Mouse (Mus musculus) urinary bladder, adult 18-20 months (tissue): ENCODE measurements around the gene Camk2d.
A peak's percentile ranks its signal among the peaks of the same experiment; 100 is the strongest.

Experiments used
- DNase-seq, 2 experiments: peaks; one replicate each; pipeline ENCODE4 v3.0.0; 2022; ENCODE audit warnings: low spot score in 2 of 2, mixed read lengths in 2 of 2

Camk2d gene

DNA sequence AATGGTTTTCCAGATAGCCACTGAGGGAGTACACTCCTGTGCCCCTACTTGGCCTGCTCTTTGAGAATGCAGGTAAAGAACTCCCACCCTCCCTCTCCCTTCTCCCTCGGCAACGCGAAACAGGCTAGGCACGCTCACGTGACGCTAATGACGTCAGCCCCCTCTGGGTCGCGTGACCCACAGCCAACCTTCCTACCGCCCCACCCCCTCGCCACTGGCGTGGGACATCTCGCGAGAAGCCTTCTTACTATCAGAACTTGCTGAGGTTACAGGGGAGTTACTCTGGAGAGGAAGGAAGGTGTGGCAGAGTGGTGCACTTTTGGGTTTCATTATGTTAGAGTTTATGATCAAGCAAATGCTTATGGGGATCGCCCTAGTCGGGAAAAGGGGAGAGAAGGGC, at the start of gene Camk2d:
TSS of gene Camk2d (plus strand) at position 217 of the 400 bp plus-strand sequence.
- peak; percentile 94 to 96 for DNase-seq

DNA sequence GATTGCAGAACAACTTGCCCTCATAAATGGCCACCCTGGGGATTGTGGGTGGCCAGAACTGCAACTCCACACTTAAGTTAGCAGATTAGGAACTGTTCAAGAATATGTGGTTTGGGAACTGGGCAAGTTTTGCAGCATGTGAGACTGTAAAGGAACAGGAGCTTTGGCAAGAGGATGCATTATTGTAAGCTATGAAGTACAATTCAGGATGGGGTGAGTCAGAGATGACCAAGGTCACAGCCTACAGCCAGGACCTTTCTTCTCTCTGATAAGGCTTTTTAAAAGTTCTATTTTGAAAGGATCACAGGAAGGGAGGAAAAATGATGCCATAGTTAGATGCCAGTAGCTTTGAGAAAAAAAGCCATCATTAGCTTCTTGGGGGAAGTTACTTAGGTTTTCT, 48.2 kb upstream of the Camk2d start:
- no peak for DNase-seq

DNA sequence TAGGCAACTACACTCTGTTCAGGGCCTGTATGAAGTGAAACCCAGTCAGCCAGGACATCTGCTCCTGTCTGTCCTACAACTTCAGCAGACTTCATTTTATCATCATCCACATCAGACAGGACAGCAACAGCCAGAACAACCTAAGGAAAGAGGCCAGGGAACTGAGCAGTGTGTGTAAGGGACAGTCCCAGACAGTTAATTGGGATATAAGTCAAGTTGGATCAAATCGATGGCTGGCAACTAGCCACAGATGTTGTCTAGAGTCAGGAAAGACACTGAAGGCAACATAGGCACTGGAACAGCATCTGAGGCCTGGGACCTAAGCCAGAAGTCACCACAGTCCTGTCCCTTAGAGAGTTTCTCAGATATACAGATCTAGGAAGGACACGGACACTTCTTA, 32.5 kb upstream of the Camk2d start:
- no peak for DNase-seq

DNA sequence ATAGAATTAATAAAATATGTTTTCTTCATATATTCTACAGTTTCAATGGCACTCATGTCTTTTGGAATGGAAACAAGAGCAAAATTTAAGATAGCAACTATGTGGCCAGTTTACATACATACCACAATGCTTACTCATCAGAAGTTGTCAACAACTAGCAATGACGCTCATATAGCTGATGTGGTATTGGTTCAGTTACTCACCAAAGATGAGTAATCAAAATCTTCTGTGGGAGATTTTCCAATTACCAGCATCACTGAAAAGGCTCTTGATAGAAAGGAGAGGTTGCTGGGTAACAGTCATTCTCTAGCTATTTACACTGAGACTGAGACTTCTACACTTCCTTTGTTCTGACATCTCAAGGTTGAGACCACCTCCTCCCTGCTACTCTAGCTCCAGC, 25.5 kb upstream of the Camk2d start:
- DNase-seq, result no peak

DNA sequence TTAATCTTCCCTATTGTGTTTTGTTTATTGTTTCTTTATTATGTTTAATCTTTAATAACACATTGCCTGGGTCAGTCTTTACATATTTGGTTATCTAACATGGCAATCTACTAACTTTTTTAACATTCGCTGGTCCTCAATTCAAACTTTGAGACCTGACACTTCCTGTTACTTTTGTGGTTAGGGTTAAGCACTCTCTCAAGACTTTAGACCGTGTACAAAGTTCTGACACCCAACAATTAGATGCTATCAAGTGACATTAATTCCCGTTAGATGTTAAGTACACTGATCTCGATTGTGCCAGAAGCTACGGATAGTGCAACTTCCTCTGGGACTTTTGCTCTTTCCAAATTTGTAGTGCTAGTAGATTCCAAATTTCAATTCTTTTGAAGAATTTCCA, 23.2 kb upstream of the Camk2d start:
- DNase-seq, result no peak

DNA sequence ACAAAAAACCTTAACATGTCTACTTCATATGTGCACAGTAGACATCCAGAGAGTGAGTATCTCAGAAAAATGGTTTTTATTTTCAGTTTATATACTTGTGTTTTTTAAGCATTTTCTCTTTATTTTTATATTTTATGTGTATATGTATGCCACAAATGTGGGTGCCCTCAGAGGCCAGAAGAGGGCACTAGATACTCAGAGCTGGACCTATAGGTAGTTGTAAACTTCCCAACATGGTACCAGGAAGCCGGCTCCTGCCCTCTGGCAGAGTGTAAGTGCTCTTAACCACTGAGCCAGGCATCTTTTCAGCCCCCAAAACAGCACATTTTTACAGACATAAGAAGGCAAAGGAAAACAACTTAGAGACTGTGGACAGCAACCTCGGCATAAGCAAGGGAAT, 20.2 kb upstream of the Camk2d start:
- no peak for DNase-seq

DNA sequence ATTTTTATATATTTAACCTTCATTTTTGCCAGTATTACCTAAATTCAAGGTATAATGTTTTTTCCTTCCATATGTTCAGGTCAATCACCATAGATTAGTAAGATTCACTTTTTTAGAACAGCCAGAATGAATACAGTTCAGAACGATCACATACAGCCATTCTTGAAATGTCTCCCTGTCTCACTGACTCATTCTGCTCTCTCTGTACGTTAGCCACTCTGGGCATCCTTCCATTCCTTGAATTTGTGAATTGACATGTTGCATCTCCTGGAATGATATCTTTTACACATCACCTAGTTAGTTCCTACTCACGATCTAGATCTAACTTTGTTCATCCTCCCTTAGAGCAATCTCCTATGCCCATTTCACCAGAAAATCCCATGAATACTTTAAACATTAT, 10.0 kb upstream of the Camk2d start:
- DNase-seq, result no peak

DNA sequence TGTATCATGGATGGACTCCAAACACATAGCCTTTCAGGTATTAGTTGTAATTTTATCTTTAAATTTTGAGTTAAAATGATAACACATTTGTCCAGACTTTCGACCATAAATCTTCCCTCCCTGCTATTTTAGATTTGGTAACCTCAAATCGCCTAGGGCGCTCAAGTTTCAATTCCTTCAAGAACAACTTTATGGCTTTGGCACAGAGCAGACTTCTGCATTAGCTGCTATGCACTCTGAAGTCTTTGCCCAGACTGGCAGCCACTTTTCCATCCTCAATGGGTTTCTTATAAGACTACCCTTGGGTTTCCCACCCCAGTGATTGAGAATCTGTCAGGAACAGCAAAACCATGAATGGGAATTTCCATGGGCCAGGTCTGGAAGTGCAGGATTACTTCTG, 8.6 kb upstream of the Camk2d start:
- no peak for DNase-seq

DNA sequence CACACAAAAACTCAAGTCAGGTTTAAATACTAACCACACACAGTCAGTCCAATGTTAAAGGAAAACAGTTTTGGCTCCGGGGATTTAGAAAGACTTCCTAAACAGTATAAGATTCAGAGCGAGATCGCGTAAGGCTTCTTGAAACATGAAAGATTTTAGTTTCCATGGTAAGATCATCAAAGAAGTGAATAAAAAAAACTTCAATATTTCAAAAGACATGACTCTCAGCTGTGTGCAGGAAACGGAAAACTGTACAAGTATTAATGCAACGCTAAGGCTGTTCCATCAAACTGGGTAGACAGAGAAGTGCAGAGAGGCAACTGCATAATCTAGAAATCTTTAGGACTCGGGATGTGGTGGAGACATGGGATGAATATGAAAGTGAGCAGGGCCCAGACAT, 6.5 kb upstream of the Camk2d start:
- no peak for DNase-seq

DNA sequence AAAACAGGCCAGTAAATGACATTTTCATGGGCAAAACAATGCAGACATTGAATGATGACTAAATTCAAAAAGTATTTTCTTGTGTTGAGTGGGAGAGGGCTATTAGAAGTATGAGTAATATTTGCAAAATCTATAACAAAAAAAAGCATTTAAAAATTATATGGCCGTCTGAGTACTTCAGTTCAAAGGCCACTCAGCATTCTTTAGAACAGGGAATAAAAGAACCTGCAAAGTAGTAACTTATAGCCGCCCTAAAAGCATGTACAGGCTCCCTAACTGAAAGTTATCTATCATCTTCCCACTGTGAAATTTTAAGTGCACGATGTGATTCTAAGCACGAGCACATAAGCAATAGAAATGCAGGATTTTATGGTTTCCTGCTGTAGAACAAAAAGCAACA, 646 bp upstream of the Camk2d start:
- no peak for DNase-seq

DNA sequence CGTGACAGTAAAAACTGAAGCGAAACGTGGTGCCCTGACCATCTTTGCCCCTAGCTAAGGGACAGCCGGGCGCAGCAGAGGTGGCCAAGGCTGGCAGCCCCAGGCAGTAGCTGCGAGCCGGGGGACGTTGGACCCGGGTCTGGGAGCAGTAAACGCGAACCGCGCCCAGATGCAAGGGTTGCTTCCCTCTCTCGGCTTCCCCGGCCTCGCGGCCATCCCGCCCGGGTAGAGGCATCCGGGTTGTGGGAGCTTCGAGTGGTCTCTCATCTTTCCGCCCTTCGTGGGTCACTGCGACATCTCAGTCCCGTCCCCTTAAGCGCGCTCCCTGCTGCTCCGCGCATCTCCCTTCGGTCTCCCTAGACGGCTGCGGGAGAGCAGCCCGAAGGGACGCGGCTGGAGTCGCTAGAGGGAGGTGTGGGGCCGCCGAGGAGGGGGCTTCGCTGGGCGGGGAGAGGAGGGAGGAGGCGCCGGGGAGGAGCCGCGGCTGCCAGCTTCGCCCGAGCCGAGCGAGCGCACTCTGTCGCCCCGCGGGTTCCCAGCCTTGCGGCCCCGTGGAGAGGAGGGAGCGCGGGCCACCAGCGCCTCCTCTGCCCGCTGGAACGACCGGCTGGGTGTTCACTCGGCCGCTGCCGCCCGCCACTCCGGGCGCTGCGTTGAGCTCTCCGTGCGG, 524 bp downstream of the Camk2d start:
- DNase-seq, result peak; percentile 79 to 86

DNA sequence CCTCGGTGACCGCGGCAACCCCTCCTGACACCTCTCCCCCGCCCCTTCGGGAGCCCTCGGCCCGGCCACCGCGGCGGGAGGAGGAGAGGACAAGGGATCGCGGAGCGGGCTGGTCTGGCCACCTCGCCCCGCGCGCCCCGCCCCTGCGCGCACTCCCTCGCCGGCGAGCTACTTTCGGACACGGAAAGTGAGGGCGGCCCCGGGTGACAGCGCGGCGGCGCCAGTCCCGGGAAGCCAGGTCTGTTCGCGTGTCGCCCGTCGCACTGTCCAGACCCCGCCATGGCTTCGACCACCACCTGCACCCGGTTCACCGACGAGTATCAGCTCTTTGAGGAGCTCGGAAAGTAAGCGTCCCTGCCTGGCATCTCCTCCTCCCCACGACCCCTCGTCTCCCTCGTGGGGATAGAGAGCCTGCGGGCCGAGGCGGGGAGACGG, 1.1 kb downstream of the Camk2d start:
- peak; percentile 77 to 79 for DNase-seq

DNA sequence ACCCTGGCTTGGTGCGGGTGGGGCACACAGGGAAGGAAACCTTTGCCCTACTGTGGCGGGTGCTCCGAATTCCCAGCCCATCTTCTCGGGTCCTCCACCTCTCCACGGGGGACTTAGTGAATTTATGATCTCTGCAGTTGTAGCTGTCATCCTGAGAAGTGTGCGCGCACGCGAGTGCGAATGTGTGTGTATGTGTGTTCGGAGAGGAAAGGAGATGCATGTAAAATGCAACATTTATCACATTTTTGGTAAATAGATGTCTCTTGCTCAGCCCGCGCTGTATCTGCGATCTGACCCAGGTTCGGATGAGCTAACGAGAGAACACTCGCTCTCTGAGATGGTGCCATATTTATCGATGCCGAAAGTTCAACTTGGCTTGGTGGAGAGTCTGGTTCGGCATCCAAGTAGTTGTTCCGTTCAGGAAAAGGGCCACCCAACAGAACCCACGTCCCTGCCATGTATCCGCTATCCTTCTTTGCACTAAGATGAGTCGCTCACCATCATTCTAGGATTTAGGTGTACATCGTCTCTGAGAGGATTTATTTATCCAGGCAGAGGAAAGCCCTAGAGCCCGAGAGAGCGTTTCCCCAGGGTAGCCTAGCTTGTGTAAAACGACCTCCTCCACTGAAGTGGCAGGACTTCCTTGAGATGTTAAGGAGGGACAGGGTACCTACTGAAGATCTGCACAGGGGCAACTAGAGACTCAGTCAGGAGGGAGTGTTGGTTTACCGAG, 1.7 kb downstream of the Camk2d start:
- no peak for DNase-seq

DNA sequence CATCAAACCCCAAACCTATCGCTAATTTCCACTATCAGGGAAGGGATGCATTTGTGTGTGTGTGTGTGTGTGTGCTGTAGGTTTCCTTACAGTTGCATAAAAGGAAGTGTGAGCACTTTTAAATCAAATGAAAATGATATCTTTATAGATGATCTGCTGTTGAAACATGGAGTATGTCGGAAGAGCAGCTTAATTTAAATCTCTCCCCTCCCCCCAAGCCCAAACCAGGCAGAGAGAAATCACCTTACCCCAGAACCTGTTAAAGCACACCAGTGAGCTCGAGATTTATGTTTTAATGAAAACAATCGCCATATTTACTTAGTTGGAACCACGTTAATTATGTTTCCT, 2.2 kb downstream of the Camk2d start:
- no peak for DNase-seq

DNA sequence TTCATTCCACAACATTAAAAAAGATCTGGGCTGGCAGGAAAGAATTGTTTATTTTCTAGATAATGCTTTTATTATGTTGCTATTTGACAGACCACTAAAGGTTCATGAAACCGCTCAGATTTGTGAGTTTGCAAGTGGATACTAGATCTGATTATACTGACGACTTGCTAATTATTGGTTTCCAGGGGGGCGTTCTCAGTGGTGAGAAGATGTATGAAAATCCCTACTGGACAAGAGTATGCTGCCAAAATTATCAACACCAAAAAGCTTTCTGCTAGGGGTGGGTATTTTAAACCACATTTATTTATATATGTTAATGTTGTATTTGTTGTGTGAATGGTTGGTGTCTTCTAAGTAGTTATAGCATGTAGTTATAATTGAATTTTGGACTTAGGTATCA, 2.8 kb downstream of the Camk2d start:
- no peak for DNase-seq

DNA sequence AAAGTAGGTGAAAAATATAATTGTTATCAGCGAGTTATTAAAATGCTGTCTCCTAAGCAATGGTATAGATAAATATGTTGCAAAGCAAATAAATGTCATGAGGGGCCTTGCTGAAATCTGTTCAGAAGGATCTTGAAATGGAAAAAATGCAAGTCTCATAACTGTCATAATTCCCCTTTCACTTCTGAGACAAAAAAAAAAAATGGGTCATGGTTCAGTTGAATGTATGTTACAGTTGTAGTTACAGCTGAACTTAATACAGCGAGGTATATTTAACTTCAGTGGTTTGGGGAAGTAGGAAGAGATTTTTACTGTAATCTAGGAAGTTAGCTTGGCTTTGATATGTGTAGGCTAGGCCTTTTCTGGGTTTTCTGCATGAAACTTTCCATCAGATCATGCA, 3.2 kb downstream of the Camk2d start:
- no peak for DNase-seq

DNA sequence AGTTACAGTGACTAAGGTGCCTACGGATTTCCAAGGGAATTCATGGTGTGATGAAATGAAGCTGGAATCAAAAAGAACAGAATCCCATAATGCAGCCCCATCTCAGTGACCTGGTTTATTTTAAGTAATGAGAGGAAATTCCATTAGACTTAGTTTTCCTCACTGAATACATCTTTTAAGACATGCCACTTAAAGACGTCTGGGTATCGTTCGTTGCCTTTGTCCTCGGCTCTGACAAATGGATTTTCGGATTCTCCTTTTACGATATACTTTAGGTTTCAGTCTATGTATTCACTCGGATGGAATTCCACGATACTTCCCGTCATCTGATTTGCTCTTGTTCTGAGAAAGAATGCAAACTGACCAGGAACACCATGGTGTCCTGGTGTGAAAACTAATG, 3.8 kb downstream of the Camk2d start:
- no peak for DNase-seq

DNA sequence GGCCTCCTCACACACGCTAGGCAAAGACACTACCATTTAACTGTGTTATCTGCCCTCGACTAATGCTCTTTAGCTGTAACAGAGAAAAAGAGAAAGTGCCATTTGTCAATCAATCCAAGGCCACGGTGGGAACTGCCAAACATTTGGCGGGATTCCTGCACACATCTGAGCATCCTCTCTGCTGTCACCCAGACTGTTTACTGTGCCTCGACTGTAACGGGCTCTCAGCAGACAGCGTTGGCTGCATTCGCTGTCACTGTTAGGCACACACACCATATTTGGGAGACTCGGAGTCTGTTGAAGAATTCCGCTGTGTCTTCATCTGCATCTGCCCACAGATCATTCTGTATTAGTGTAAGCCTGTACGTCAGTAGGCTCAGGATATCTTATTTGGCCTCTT, 6.7 kb downstream of the Camk2d start:
- no peak for DNase-seq

DNA sequence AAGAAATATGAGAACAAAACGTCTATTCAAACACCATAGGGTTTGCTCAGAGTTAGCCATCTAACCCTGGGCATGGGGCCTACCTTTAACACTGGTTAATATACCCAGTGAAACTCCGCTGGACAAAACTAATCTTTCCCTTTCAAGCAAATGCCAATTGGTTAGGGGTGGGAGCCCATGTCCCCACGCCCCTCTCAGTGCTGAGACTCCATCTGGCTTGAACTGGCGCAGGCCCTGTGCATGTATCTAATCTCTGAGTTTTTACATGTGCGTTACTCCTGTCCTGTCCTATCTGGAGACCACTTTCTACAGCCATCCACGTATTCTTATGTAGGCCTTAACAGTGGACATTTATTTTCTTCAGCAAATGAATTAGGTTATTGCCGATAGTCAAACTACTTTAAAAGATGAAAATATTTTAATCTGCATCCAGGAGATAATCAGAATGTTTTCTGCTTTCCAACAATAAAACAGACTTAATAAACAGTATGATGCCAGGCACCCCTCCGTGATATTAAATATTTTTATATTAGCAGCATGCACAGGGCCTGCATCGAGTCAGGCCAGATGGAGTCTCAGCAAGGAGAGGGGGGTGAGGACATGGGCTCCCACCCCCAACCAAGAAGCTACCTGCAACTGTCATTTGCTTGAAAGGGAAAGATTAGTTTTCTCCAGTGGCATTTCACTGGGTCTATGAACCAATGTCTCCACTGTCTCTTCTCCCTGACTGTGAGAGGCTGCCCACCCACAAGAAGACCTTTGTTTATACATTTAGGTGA, 8.7 kb downstream of the Camk2d start:
- no peak for DNase-seq

DNA sequence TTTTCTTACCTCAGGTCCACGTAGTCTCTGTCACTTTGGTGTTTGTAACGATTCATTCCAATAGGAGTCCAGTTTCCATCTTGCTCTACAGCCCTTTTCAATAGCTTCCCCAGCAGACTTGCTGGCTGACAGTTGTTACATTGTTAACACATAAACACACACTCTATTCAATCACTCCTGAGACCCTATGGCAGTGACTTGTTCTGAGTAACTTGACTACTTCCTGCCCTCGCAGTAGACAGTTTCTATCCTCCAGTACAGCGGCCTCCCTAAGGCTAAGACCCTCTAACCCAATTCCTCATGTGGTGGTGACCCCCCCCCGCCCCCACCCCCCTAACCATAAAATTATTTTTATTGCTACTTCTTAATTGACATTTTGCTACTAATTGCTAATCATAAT, 13.2 kb downstream of the Camk2d start:
- no peak for DNase-seq

DNA sequence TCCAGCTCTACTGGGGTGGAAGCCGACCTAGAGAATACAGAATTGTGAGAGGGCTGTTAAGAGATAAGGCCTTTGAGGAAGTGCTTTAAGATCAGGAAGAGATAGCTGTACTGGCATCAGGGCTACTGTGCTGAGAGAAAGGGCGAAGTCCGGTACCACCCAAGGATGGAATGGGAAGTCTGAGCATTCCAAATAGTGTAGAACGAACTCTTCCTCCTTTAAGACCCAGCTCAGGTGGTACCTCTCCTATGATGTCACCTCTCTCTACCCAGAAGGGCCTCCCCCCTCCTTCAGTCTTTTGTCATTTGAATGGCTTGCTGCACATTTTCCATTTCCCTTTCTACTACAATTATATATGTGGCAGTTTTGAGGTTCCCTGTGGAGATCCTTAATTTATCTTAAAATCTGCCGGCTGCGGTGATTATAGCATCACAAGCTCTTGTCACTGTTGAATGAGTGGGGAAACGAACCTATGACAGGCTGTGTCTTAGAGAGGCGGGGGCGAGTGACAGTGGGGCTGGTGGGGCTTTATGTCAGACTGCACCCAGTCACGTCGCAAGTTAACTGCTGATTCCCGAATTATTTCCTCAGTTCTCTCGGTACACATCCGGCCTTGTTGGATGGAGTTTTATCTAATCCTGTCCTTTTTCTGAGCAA, 13.8 kb downstream of the Camk2d start:
- no peak for DNase-seq

DNA sequence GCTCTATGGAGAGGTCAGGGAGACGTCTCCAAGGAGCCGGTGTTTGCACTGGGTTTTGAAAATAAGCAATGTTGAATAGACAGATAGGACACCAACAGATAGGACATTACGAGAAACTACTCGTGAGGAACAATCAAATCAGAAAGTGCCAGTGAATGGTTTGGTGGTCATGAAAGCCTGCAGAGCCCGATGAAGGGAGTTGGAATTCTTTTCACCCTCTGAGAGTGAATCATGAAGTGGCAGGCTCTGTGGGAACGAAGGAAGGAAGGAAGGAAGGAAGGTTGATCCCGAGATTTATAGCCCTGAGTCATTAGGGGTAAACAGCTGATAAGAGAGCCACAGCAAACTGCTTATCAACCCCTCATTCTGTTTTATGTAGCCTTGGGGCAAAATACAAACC, 15.5 kb downstream of the Camk2d start:
- DNase-seq, result no peak
